Mouse (Mus musculus): ENCODE measurements around the gene Heyl.
A peak's percentile ranks its signal among the peaks of the same experiment; 100 is the strongest.

The Heyl gene

GRCm38 (mm10) chr4:123233492-123234084 lies at the start of gene Heyl:
Heyl (plus strand) TSS chr4:123233556.
- no peak for DNase-seq (ENCODE audit: low read depth, low spot score)

- DNase-seq (ENCODE audit: low read depth, low spot score) = no peak
Measured at GRCm38 (mm10) chr4:123184816-123185215, 48.5 kb upstream of the Heyl start.

- peak; percentile 92 for DNase-seq (ENCODE audit: low read depth, low spot score)
Measured at GRCm38 (mm10) chr4:123192336-123192735, 41.0 kb upstream of the Heyl start.

- DNase-seq (ENCODE audit: low read depth, low spot score) = no peak
Measured at GRCm38 (mm10) chr4:123193791-123194190, 39.6 kb upstream of the Heyl start.

GRCm38 (mm10) chr4:123196695-123197094 lies 36.7 kb upstream of the Heyl start:
- DNase-seq (ENCODE audit: low read depth, low spot score) = no peak

GRCm38 (mm10) chr4:123200771-123201185 lies 32.6 kb upstream of the Heyl start:
- no peak for DNase-seq (ENCODE audit: low read depth, low spot score)

- DNase-seq (ENCODE audit: low read depth, low spot score) = no peak
Measured at GRCm38 (mm10) chr4:123201186-123202093, 31.9 kb upstream of the Heyl start, which contains the start of gene Nt5c1a. Nt5c1a (plus strand) TSS chr4:123201504.

- DNase-seq (ENCODE audit: low read depth, low spot score) = no peak
Measured at GRCm38 (mm10) chr4:123202094-123202420, 31.3 kb upstream of the Heyl start.

- DNase-seq (ENCODE audit: low read depth, low spot score) = no peak
Measured at GRCm38 (mm10) chr4:123207337-123207736, 26.0 kb upstream of the Heyl start.

GRCm38 (mm10) chr4:123210996-123211395 lies 22.4 kb upstream of the Heyl start:
- DNase-seq (ENCODE audit: low read depth, low spot score) = no peak

- no peak for DNase-seq (ENCODE audit: low read depth, low spot score)
Measured at GRCm38 (mm10) chr4:123211453-123211852, 21.9 kb upstream of the Heyl start.

- no peak for DNase-seq (ENCODE audit: low read depth, low spot score)
Measured at GRCm38 (mm10) chr4:123212330-123212729, 21.0 kb upstream of the Heyl start.

- DNase-seq (ENCODE audit: low read depth, low spot score) = no peak
Measured at GRCm38 (mm10) chr4:123213975-123214374, 19.4 kb upstream of the Heyl start.

- DNase-seq (ENCODE audit: low read depth, low spot score) = no peak
Measured at GRCm38 (mm10) chr4:123215367-123215766, 18.0 kb upstream of the Heyl start.

GRCm38 (mm10) chr4:123216782-123217181 lies 16.6 kb upstream of the Heyl start:
- no peak for DNase-seq (ENCODE audit: low read depth, low spot score)

GRCm38 (mm10) chr4:123219720-123220357 lies 13.5 kb upstream of the Heyl start:
- no peak for DNase-seq (ENCODE audit: low read depth, low spot score)

GRCm38 (mm10) chr4:123220637-123221036 lies 12.7 kb upstream of the Heyl start:
- DNase-seq (ENCODE audit: low read depth, low spot score) = no peak

- DNase-seq (ENCODE audit: low read depth, low spot score) = no peak
Measured at GRCm38 (mm10) chr4:123223309-123223708, 10.0 kb upstream of the Heyl start.

- DNase-seq (ENCODE audit: low read depth, low spot score) = no peak
Measured at GRCm38 (mm10) chr4:123225718-123226403, 7.5 kb upstream of the Heyl start.

GRCm38 (mm10) chr4:123227707-123228106 lies 5.6 kb upstream of the Heyl start:
- no peak for DNase-seq (ENCODE audit: low read depth, low spot score)

- DNase-seq (ENCODE audit: low read depth, low spot score) = no peak
Measured at GRCm38 (mm10) chr4:123228270-123228669, 5.1 kb upstream of the Heyl start.

- DNase-seq (ENCODE audit: low read depth, low spot score) = no peak
Measured at GRCm38 (mm10) chr4:123229166-123229565, 4.2 kb upstream of the Heyl start.
